Mouse (Mus musculus): ENCODE measurements around the gene Abcg8. TPM values are rescaled to one million over a fixed set of nuclear protein-coding genes. Genes with fewer than 3 reads are reported as not detected.

The Abcg8 gene
- polyA plus RNA-seq (2021), result 0.03 TPM

DNA sequence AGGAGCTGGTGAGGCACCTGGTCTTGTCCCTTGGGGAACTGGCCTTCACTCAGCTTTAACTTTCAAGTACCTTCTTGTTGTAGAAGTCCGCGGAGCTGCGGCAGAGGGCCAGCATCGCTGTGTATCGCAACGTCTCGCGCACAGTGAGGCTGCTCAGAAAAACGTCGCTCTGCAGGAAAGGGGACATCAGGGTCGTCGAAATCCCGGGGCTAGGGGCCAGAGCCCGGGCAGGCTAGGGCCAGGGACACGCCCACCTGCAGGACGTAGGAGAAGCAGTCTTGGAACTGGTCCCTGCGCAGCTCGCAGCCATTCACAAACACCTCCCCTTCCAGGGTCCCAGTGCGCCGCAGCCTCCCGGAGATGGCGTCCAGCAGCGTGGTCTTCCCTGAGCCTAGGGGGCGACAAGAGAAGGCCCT, at the start of gene Abcg8:
Gene Abcg8 (plus strand): TSS at position 352 of the 416 bp plus-strand sequence.
- CTCF ChIA-PET, result interaction anchor here (0.8 kb wide), 1 partner anchor 9 kb away, joined by 3 read pairs; no protein-coding TSS in a partner anchor
- no peak for TF ChIP-seq CTCF (IDR thresholded peaks at IDR 0.05)
- DNase-seq (ENCODE audit: low read depth, low spot score), result no peak
- ATAC-seq, result no peak
- H3K27me3 ChIP-seq, result no peaks in the 10 kb centered on the region
- in situ Hi-C loops (cut with MboI; ENCODE audit: low pct_unique_long_range_greater_than_20kb), result no loop called here
- POLR2A ChIA-PET, result no interaction called here

DNA sequence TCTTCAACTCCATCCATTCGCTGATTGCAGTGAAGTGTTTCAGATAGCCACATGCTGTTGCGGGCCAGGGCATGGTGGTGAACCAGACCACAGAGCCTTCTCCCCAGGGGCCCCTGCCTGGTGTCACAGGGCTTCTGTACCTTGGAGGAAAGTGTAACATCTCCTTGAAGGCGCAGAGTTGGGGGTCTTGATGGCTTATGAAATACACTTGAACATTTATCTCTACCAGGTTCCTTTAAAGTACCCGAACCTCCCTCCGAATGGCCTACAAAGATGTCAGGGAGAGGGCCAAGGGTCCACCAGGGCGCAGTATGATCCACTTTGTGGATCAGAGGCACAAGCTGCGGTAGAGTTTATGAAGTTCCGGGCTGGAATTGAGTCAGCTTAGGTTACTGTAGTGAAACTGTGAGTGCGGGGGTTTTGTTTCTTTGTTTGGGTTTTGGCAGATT, 49.2 kb upstream of the Abcg8 start:
- peak; percentile 60 for TF ChIP-seq CTCF (IDR thresholded peaks at IDR 0.05)
- in situ Hi-C loops (cut with MboI; ENCODE audit: low pct_unique_long_range_greater_than_20kb), result no loop called here
- ChIA-PET POLR2A (interaction anchor here (1.7 kb wide), 1 partner anchor 10 kb away, joined by 4 read pairs; no protein-coding TSS in a partner anchor), CTCF (no interaction called here)
- DNase-seq (ENCODE audit: low read depth, low spot score), result no peak
- peak; percentile 54 for ATAC-seq
- H3K27me3 ChIP-seq, result no peaks in the 10 kb centered on the region

GRCm38 (mm10) chr17:84627721-84628120, 48.4 kb upstream of the Abcg8 start:
- POLR2A ChIA-PET, result interaction anchor here (0.9 to 1.7 kb wide), 2 partner anchors 10 to 11 kb away, joined by 3 to 4 read pairs; no protein-coding TSS in a partner anchor
- no peak for TF ChIP-seq CTCF (IDR thresholded peaks at IDR 0.05)

GRCm38 (mm10) chr17:84628611-84629010, 47.5 kb upstream of the Abcg8 start:
- no peak for TF ChIP-seq CTCF (IDR thresholded peaks at IDR 0.05)
- DNase-seq (ENCODE audit: low read depth, low spot score), result no peak
- no peak for ATAC-seq
- in situ Hi-C loops (cut with MboI; ENCODE audit: low pct_unique_long_range_greater_than_20kb), result no loop called here
- ChIA-PET CTCF (no interaction called here), POLR2A (no interaction called here)
- no peaks in the 10 kb centered on the region for H3K27me3 ChIP-seq

More at GRCm38 (mm10) chr17:84627721-84628120, 48.4 kb upstream of the Abcg8 start:
- in situ Hi-C loops (cut with MboI; ENCODE audit: low pct_unique_long_range_greater_than_20kb), result no loop called here
- CTCF ChIA-PET, result no interaction called here
- DNase-seq (ENCODE audit: low read depth, low spot score) (no peak), ATAC-seq (no peak)
- H3K27me3 ChIP-seq, result no peaks in the 10 kb centered on the region

- POLR2A ChIA-PET, result no interaction called here
Observed at GRCm38 (mm10) chr17:84631836-84632235, 44.3 kb upstream of the Abcg8 start.

GRCm38 (mm10) chr17:84633443-84633842, 42.7 kb upstream of the Abcg8 start:
- no peaks in the 10 kb centered on the region for H3K27me3 ChIP-seq
- TF ChIP-seq CTCF (IDR thresholded peaks at IDR 0.05), result no peak
- ATAC-seq, result no peak
- DNase-seq (ENCODE audit: low read depth, low spot score), result no peak
- CTCF ChIA-PET, result no interaction called here
- in situ Hi-C loops (cut with MboI; ENCODE audit: low pct_unique_long_range_greater_than_20kb), result no loop called here
- POLR2A ChIA-PET, result no interaction called here

More at GRCm38 (mm10) chr17:84631836-84632235, 44.3 kb upstream of the Abcg8 start:
- CTCF ChIA-PET, result no interaction called here
- ATAC-seq (no peak), DNase-seq (ENCODE audit: low read depth, low spot score) (no peak)
- in situ Hi-C loops (cut with MboI; ENCODE audit: low pct_unique_long_range_greater_than_20kb), result no loop called here
- no peak for TF ChIP-seq CTCF (IDR thresholded peaks at IDR 0.05)
- H3K27me3 ChIP-seq, result no peaks in the 10 kb centered on the region

- H3K27me3 ChIP-seq, result no peaks in the 10 kb centered on the region
- in situ Hi-C loops (cut with MboI; ENCODE audit: low pct_unique_long_range_greater_than_20kb), result no loop called here
- ChIA-PET POLR2A (interaction anchor here (1.0 kb wide), 1 partner anchor 15 kb away, joined by 3 read pairs; no protein-coding TSS in a partner anchor), CTCF (interaction anchor here (1.6 kb wide), 1 partner anchor 68 kb away, joined by 3 read pairs; no protein-coding TSS in a partner anchor)
- TF ChIP-seq CTCF (IDR thresholded peaks at IDR 0.05), result no peak
- ATAC-seq (peak; percentile 29), DNase-seq (ENCODE audit: low read depth, low spot score) (peak; percentile 81)
Observed at GRCm38 (mm10) chr17:84636328-84636727, 39.8 kb upstream of the Abcg8 start.

DNA sequence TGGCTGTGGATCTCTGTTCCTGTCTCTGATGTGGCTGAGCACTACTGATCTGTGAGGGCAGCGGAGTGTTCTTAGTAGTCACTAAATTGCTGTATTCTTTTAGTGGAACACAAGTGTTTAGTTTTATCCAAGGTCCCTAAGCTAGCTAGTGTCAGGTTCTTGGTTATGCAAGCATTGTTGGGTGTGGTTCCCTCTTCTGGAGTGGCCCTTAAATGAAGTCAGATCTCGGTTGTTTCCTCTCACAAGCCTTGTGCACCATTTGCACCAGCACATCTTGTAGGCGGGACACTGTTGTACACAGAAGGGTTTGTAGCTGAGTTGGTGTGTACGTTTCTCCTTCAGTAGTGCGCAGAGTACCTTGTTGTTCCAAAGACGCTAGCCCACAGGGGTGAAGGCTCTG, 38.1 kb upstream of the Abcg8 start:
- H3K27me3 ChIP-seq, result no peaks in the 10 kb centered on the region
- POLR2A ChIA-PET, result interaction anchor here (1.2 kb wide), 1 partner anchor 10 kb away, joined by 3 read pairs; no protein-coding TSS in a partner anchor
- no peak for ATAC-seq
- in situ Hi-C loops (cut with MboI; ENCODE audit: low pct_unique_long_range_greater_than_20kb), result no loop called here
- no peak for TF ChIP-seq CTCF (IDR thresholded peaks at IDR 0.05)
- DNase-seq (ENCODE audit: low read depth, low spot score), result no peak
- CTCF ChIA-PET, result interaction anchor here (0.8 kb wide), 1 partner anchor 9 kb away, joined by 3 read pairs; no protein-coding TSS in a partner anchor

GRCm38 (mm10) chr17:84639796-84640378, 36.2 kb upstream of the Abcg8 start:
- DNase-seq (ENCODE audit: low read depth, low spot score) (no peak), ATAC-seq (no peak)
- ChIA-PET CTCF (no interaction called here), POLR2A (no interaction called here)
- no peaks in the 10 kb centered on the region for H3K27me3 ChIP-seq
- TF ChIP-seq CTCF (IDR thresholded peaks at IDR 0.05), result no peak
- in situ Hi-C loops (cut with MboI; ENCODE audit: low pct_unique_long_range_greater_than_20kb), result no loop called here

DNA sequence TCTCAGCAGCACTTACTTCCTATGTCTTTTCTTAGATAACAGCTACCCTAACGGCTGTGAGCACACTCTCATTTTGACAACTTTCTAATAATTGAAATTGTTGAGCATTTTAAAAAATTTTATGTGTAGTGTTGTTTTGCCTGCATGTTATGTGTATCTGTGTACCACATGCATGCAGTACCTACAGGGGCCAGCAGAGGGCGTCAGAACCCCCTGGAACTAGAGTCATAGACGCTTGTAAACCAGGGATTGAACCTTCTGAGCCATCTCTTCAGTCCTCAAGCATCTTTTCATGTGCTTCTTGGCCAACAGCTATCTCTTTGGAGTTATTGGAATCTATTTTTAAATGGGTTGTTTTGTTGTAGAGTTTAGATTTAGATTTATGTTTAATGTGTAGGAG, 34.2 kb upstream of the Abcg8 start:
- TF ChIP-seq CTCF (IDR thresholded peaks at IDR 0.05), result peak; percentile 87
- H3K27me3 ChIP-seq, result no peaks in the 10 kb centered on the region
- DNase-seq (ENCODE audit: low read depth, low spot score) (no peak), ATAC-seq (no peak)
- POLR2A ChIA-PET, result no interaction called here
- CTCF ChIA-PET, result interaction anchor here (0.8 to 2.2 kb wide), 10 partner anchors 10 to 130 kb away, joined by 3 to 11 read pairs (median 5); partner anchors contain the start of gene Plekhh2
- in situ Hi-C loops (cut with MboI; ENCODE audit: low pct_unique_long_range_greater_than_20kb), result no loop called here

DNA sequence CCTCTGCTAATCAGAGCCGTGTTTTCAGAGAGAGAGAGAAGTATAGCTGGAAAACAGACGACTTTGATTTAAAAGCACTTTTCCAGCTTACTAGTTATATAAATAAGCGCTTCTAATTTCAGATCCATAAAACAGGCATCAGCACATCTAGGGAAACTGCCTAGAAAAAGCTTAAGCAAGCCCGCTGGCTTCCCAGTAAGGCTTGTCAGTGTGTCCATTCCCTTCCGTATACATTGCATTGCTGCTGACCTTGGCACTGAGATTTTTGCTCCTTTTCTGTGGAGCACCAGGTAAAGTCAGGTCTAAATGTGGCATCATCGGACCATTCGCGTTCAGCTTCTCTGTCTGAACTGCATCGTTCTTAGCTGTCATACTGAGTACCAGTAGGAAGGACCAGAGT, 33.8 kb upstream of the Abcg8 start:
- no peak for DNase-seq (ENCODE audit: low read depth, low spot score)
- no peak for ATAC-seq
- ChIA-PET POLR2A (interaction anchor here (0.6 kb wide), 1 partner anchor 149 kb away, joined by 5 read pairs; no protein-coding TSS in a partner anchor), CTCF (interaction anchor here (0.8 to 2.2 kb wide), 8 partner anchors 9 to 131 kb away, joined by 3 to 11 read pairs (median 6); partner anchors contain the start of gene Plekhh2)
- TF ChIP-seq CTCF (IDR thresholded peaks at IDR 0.05), result no peak
- in situ Hi-C loops (cut with MboI; ENCODE audit: low pct_unique_long_range_greater_than_20kb), result no loop called here
- H3K27me3 ChIP-seq, result no peaks in the 10 kb centered on the region
